Mouse (Mus musculus) retina, postnatal 1 day (tissue): ENCODE results near the gene Supt5.

Experiments used
- DNase-seq: peaks from one replicate; pipeline ENCODE4 v3.0.0-alpha.2; 2012

Supt5 gene

DNA sequence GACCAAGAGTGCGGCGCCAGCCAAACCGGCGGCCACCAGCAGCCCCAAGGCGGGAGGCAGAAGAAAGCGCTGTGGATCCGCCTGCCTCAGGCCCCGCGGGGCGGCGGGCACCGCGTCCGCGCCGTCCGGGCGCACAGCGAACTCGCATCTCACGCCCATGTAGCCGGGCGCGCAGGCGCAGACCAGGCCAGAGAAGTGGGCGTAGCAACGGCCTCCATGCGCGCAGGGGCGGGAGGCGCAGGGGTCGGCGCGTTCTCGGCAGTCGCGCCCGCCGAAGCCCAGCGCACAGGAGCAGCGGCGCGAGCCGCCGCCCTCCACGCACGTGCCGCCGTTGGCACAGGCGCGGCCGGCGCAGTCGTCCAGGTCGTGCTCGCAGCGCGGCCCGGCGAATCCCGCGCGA, 44.1 kb downstream of the Supt5 start:
- DNase-seq: peak; percentile 91

DNA sequence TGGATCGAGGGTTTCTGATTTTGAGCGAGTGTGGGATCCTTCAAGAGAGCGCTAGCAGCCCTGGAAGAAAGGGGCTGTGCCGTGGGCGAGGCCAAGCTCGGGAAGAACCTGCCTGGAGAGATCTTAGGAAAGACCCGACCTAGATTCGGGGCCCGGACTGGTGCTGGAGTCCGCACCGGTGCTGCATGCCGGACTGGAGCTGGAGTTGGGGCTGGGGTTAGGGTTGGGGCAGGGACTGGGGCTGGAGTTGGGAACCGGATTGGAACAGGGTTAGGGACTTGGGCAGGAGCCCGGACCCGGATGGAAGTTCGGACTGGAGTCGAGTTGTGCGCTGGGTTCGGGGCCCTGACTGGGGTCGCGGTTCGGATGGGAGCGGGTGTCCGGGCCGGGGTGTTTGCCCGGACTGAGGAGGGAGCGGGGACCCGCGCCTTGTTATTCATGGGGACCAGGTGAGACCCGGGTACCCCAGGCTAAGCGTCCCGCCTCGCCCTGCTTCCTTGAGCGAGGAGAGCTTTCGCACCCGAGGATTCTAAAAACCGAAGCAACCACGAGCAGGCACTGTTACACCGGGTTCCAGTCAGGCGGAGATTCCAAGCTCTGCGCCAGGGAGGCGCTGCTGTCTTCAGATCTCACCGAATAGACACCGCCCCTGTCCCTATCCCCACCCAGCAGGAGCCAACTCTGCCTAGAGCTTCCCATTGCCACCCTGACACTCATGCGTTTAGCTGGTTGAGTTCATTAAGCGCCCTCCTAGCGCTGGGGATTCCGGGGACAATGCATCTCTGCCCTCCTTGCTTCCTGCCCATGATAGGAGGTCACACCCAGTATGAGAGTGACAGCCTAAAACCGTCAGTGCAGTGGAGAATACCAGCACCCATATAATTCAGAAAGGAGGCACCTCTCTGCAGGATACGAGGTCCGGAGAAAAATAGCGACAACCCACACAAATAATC, 47.6 kb downstream of the Supt5 start, which contains the start of gene Selenov:
Selenov (minus strand) TSS at position 549 of the 953 bp plus-strand sequence.
- DNase-seq: peak; percentile 75

DNA sequence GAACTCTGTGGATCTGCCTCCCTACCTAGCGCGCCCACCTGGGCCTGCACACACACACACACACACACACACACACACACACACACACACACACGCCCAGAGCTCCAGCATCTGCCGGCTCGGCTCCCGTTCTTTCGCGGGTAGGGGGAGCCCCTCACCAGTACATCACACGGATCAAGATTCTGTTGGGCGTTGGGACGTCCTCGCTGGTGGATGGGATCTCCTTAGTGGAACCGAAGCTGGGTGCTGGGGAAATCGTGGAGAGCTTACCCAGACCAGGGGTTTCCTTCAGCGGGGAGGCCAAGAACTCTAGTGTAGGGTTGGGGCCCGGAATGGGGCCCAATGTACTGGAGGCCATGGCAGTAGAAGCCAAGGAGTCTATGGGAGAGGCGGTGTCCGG, 48.4 kb downstream of the Supt5 start:
- peak; percentile 63 for DNase-seq

DNA sequence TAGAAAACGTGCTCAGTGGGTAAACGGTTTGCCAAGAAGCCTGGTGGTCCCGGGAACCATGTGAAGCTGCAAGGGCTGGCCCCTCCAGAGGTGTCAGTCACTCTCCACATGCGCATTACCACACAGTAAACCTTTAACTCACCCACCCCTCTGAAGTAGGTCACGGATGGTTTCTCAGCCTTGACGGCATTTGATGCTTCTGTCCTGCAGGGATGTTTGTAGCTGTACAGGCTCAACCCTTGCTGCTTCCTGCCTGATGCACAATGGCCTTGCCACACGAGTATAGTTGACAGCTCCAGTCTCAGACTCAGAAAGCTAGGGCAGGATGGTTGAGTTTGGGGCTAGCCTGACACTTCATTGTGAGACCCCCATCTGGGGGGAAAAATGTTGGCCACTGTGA, 57.9 kb downstream of the Supt5 start:
- DNase-seq: no peak

DNA sequence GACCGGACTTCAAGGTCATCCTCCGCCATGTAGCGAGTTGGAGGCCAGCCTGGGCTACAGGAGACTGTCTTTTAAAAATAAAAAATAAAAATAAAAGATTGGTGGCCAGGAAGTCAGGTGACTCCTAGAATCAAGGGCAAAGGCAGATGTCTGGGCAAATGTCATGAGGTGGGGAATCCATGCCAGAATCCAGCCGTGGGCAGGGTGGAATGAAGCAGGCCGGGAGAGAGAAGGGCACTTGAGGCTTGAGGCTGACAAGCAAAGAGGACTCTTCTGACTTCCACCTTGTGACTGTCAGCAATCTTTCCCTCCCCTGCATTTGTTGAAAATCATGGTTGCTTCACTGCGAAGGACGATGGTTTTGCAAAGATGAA, 60.3 kb downstream of the Supt5 start:
- no peak for DNase-seq

DNA sequence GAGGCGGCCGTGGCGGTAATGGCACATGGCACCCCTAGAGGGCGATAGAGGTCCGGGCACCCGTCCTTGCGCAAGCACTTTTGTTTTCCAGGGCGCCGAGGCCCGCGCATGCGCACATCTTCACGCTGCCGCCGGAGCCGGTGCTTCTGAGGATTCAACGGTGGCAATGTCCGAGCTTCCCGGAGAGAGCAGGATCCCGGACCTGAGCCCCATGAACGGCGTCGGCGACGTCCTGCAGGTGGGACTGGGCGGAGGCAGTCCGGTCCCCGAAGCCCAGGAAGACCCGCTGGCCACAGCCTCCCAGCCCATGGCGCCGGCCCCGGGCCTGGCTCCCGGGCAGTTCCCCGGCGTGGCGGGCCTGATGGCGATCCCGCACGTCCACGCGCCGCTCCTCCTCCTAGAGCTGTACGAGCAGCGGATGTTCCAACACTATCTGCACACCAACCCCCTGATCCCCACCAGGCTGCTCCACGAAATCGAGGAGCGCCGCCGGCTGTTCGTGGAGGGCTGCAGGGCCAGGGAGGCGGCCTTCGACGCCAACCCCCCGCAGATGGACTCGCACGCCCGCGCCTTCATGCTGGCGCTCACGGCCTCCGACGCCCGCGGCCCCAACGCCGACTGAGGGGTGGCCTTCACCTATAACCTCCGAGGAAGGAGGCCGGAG, 60.8 kb downstream of the Supt5 start, which contains the start of gene Eid2b:
Eid2b (plus strand) TSS at position 125 of the 664 bp plus-strand sequence.
- DNase-seq: peak; percentile 95

DNA sequence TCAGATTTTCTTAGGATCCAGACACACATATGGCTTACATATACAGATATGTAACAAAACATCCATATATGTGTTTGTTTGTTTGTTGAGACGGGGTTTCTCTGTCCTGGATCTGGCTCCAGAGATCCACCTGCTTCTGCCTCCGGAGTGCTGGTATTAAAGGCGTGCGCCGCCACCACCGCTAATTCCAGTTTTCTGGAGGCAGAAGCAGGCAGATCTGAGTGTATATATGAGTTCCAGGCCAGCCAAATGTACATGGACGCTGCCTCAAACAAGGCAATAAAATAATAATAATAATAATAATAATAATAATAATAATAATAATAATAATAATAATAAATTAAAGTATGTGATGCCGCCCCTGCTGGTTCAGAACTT, 61.3 kb downstream of the Supt5 start:
- no peak for DNase-seq

DNA sequence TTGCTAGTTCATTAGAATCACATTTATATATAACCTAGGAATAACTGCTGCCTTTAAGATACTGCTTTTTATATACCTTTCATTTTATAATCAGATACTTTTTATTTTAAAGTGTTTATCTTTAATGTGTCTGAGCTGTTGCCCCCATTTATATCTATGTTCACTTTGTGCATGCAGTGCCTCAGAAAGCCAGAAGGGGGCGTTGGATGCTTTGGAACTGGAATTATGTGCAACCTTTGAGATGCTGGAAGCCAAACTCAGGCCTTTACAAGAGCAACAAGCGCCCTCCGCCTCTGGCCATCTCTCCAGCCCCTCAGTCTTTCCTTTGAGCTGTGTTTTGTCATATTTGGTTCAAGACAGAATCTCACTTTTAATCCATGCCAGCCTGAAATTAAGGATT, 66.8 kb downstream of the Supt5 start:
- DNase-seq: no peak

DNA sequence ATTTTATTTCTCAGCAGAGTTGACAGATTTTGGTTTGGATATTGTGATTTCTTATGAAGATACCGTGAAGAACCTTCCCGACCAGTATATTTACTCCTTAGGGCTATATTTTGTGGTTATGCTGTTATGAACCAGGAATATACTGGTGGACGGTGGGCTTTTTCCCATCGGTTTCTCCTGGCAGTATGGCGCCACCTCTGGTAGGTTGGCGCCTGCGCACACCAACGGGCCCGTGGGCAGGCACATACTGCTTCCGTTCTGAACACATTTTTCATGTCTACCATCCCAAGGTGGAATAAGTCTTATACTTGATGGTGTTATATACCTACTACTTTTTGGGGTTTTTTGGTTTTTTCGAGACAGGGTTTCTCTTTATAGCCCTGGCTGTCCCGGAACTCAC, 69.2 kb downstream of the Supt5 start:
- peak; percentile 34 for DNase-seq

DNA sequence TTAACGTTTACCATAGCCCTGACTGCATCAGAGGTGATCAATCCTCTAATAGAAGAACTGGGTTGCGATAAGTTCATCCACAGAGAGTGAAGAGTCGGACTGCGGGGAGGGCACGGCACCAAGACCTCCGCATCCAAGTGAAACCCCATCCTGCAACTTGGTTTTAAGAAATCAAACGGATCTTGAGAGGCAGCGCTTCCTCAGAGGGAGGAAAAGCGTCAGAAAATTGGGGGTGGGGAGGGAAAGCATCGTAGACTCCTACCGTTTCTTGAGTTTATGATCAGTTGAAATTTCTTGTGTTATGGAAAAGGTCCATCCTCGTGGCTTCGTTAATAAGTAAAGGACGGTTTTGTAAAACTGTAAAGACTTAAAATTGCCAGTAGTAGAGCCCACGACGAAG, 70.0 kb downstream of the Supt5 start:
- DNase-seq: no peak

DNA sequence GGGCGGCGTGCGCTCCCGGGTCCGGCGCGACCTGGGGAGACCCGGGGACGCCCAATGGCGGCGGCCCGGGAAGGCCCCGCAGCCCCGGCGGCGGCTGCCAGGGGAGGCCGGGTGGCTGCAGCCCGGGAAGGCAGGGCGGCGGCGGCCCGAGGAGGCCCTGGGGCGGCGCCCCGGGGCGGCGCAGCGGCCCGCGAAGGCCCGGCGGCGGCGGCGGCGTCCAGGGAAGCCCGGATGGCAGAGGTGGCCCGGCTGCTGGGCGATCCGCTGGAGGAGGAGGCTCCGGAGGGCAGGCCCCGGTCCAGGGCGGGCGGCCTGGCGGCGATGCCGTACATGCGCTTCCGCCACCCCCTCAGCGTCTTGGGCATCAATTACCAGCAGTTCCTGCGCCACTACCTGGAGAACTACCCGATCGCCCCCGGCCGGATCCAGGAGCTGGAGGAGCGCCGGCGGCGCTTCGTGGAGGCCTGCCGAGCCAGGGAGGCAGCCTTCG, 70.5 kb downstream of the Supt5 start:
- DNase-seq: peak; percentile 60

DNA sequence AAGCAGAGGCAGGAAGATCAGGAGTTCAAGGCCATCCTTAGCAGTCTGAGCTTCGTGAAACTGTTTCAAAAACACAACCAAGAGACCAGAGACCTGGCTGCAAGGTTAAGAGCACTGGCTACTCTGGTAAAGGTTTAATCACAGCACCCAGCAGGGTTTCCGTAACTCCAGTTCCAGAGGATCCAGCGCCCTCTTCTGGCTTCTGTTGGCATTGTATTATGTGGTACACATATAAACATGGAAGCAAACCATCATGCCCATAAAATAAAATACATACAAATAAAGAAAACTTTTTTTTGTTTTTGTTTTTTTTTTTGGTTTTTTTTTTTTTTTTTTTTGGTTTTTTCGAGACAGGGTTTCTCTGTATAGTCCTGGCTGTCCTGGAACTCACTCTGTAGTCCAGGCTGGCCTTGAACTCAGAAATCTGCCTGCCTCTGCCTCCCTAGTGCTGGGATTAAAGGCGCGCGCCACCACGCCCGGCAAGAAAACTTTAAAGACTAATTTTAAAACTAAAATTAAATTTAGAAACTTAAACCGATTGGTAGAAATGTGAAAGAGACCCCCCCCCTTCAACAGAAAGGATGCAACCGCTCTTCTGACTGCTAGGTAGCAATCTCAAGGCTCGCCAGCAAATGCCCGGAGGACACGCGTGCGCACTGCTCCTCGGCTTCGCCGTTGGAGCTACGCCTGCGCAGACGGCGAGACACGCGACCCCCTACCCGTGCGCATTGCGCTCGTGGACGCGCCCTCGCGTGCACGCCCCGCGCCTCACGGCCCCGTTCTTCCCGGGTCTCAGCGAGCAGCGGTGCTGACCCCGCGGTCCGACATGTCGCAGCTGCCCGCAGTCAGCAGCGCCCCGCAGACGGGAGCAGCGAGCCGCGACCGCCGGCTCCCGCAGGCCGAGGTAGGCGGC, 71.2 kb downstream of the Supt5 start, which contains the start of gene Eid2:
Eid2 (plus strand) TSS at position 753 of the 913 bp plus-strand sequence.
- DNase-seq: peak; percentile 94

DNA sequence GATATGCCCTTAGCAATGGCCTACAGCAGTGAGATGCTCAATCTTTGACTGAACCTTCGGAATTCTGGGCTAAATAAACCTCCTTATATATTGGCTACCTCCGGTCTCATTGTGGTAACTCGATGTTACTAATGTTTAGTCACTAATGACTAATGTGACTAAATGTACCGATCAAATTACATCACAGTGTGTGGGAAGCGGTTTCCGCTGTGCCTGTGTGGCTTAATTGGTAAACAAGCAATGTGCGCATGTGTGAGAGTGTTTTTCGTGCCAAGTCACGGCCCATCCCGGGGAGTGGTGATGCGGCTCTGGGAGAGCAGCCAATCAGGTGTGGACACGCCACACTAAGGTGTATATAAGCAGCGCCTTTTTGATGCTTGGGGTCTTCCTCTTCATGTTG, 73.2 kb downstream of the Supt5 start:
- DNase-seq: no peak
